Mouse (Mus musculus) neural tube, embryonic 14.5 days (tissue): ENCODE results near the gene Gm20388. TPM values are rescaled to one million over a fixed set of nuclear protein-coding genes. Genes with fewer than 3 reads are reported as not detected.

Source experiments
- ATAC-seq: fragments of 200-750 bp; cut with Nextera tagmentation; 2 replicates; pipeline ENCODE4 v1.8.0; 2017; ENCODE audit warnings: low read depth, mild to moderate bottlenecking, moderate TSS enrichment, moderate library complexity
- H3K27ac ChIP-seq: fragments of 300-500 bp; sonication (generic); 2 replicates; pipeline ENCODE4 v1.5.1; 2014; ENCODE audit warnings: low read depth, mild to moderate bottlenecking, control low read depth, low read length, moderate library complexity, mixed read lengths
- H3K27me3 ChIP-seq: fragments of 300-500 bp; sonication (generic); 2 replicates; pipeline ENCODE4 v1.6.1; 2014; ENCODE audit warnings: low read length; ENCODE audit not compliant: control insufficient read depth, insufficient read depth
- H3K36me3 ChIP-seq: fragments of 300-500 bp; sonication (generic); 2 replicates; pipeline ENCODE4 v1.6.1; 2014; ENCODE audit warnings: low read length, mixed read lengths; ENCODE audit not compliant: control insufficient read depth, insufficient read depth
- H3K4me1 ChIP-seq: fragments of 300-500 bp; sonication (generic); 2 replicates; pipeline ENCODE4 v1.6.1; 2014; ENCODE audit warnings: low read length; ENCODE audit not compliant: control insufficient read depth, insufficient read depth
- H3K4me2 ChIP-seq: fragments of 300-500 bp; sonication (generic); 2 replicates; pipeline ENCODE4 v1.6.1; 2014; ENCODE audit warnings: mild to moderate bottlenecking, low read depth, low read length, control low read depth
- H3K4me3 ChIP-seq: fragments of 300-500 bp; sonication (generic); 2 replicates; pipeline ENCODE4 v1.5.1; 2014; ENCODE audit warnings: low read depth, low read length, control low read depth, mixed read lengths
- H3K9ac ChIP-seq: fragments of 300-500 bp; sonication (generic); replicated peaks from 2 replicates; pipeline ENCODE4 v1.6.1; 2014; ENCODE audit warnings: low read depth, mild to moderate bottlenecking, control low read depth, low read length, mixed read lengths
- H3K9me3 ChIP-seq: fragments of 300-500 bp; sonication (generic); 2 replicates; pipeline ENCODE4 v1.6.1; 2016; ENCODE audit warnings: low read length; ENCODE audit not compliant: control insufficient read depth
- WGBS: fragments of 180-500 bp; shearing (Covaris S2); extraction: QIAGEN DNeasy Blood & Tissue Kit; methylation state at CpG from one replicate; pipeline ENCODE4 v1.1.7; 2014; 5-methylcytosine and 5-hydroxymethylcytosine counted together
- polyA plus RNA-seq: library from polyadenylated mRNA; unstranded; fragments of >200 nt; fragmentation: Nextera tagmentation; extraction: Ambion mirVana; gene quantifications from 2 replicates; pipeline ENCODE4 v1.2.1, GENCODE M21; 2014

Gm20388 gene
- polyA plus RNA-seq, 1 experiment from 2014 or later: 10.3 TPM

DNA sequence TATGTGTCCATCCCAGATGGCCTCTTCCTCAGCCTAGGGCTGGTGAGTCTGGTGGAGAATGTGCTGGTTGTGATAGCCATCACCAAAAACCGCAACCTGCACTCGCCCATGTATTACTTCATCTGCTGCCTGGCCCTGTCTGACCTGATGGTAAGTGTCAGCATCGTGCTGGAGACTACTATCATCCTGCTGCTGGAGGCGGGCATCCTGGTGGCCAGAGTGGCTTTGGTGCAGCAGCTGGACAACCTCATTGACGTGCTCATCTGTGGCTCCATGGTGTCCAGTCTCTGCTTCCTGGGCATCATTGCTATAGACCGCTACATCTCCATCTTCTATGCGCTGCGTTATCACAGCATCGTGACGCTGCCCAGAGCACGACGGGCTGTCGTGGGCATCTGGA is 3497.0 kb downstream of the Gm20388 start:
- ATAC-seq: no peak
- H3K9ac ChIP-seq: no peak overlapping the region
- no peak overlapping the region for H3K4me3 ChIP-seq
- H3K9me3 ChIP-seq: no peaks in the 10 kb centered on the region
- peaks cover 17% of the 10 kb centered on the region for H3K4me1 ChIP-seq
- WGBS: 92% methylated on average over 13 of the region's 13 CpGs
- no peak overlapping the region for H3K27ac ChIP-seq
- no peak overlapping the region for H3K4me2 ChIP-seq
- no peaks in the 10 kb centered on the region for H3K27me3 ChIP-seq
- peaks cover 8% of the 10 kb centered on the region; the same call in 1 of the 2 replicates for H3K36me3 ChIP-seq

DNA sequence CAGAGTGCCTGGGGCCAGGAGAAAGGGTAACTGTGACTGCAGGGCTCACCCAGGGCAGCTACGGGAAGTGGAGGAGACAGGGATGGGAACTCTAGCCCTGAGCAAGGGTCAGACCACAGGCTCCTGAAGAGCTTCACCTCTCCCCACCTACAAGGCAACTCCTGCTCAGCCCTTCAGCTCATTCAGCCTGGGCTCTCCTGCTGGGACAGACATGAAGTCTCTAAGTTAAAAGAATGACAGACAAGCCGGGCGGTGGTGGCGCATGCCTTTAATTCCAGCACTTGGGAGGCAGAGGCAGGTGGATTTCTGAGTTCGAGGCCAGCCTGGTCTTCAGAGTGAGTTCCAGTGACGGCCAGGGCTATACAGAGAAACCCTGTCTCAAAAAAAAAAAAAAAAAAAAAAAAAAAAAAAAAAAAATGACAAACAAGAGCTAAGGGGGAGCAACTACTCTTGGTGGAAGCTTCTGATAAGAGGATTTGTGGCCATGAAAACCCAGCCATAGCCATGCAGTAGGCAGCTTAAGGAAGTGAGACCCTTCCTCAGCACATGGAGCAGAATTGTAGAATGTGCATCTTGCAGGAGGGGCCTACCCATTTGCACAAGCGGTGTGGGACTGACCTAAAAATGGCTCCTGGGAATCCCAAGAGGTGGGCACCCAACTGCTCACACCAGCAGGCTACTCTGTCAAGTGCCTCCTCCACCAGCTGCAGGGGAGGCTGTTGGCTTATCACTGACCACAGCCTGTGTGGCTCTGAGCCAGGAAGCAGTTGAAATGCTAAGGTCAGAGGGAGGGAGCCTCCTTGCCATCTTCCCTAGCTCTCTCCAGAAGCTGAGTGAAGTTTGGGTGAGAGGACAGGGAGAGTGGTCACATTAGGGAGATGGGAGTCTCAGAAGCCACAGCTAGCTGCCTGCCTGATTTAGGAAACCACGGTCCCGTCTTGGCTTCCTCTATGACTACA is 3498.2 kb downstream of the Gm20388 start:
- Histone ChIP-seq H3K27ac (peak overlapping the region; percentile 96), H3K27me3 (no peaks in the 10 kb centered on the region), H3K4me3 (no peak overlapping the region), H3K9me3 (no peaks in the 10 kb centered on the region), H3K4me1 (peaks cover 17% of the 10 kb centered on the region), H3K36me3 (no peaks in the 10 kb centered on the region), H3K4me2 (peak overlapping the region; percentile 98; the same call in 1 of the 2 replicates), H3K9ac (peak overlapping the region; percentile 34; the same call in 1 of the 2 replicates)
- ATAC-seq: no peak
- 75% methylated on average over 9 of the region's 9 CpGs for WGBS

DNA sequence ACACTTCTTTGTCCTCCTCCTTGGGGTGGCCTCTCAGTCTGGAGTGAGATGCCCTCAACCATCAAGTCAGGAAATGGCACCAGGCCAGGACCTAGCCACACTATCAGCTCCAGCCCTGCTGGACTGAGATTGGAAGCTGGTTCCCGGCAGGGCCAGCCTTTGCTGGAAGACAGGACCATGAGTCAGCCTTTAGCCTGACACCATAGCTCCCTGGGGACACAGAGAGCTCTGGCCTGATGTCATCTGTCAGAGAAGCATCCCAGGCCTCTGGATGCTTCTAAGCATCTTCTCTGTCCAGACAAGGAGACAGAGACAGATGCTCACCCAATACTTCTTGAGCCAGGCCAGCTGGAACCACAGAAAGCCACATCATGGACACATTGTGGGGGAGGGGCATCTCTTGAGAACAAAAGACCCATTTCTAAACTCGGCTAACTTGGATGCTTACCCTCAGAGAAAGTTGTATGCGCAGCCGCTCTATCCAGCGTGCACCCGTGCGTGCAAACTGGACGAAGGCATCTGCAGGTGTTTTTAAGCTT is 3499.5 kb downstream of the Gm20388 start:
- H3K9ac ChIP-seq: peak overlapping the region; percentile 91
- no peaks in the 10 kb centered on the region for H3K9me3 ChIP-seq
- H3K4me3 ChIP-seq: peak overlapping the region; percentile 62
- H3K4me2 ChIP-seq: peak overlapping the region; percentile 98
- ATAC-seq: no peak
- H3K27me3 ChIP-seq: no peaks in the 10 kb centered on the region
- WGBS: 12% methylated on average over 8 of the region's 8 CpGs
- H3K27ac ChIP-seq: peak overlapping the region; percentile 96
- peaks cover 17% of the 10 kb centered on the region for H3K4me1 ChIP-seq
- H3K36me3 ChIP-seq: no peaks in the 10 kb centered on the region

DNA sequence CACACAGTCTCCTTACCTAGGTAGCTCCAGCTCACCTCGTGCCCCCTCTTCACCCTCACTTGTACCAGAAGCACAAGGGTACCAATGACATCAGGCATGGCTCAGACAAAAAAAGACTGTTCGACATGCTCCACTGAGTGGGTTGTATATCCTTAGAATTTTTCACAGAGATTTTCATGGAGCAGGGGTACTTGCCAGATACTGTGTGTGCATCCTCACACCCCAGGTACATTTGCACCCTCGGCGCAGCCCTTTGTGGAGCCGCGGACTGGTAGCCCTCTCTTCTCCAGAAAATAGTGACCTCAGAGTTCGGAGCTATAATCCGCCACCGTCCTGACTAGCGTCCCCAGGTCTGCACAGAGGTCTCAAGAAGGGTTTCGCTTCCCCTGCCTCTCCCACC is 3500.1 kb downstream of the Gm20388 start:
- 4% methylated on average over 11 of the region's 11 CpGs for WGBS
- Histone ChIP-seq H3K27me3 (no peaks in the 10 kb centered on the region), H3K4me1 (peaks cover 17% of the 10 kb centered on the region), H3K36me3 (no peaks in the 10 kb centered on the region), H3K4me2 (peak overlapping the region; percentile 98), H3K27ac (peak overlapping the region; percentile 96), H3K4me3 (peak overlapping the region; percentile 62), H3K9me3 (no peaks in the 10 kb centered on the region), H3K9ac (peak overlapping the region; percentile 91)
- ATAC-seq: peak; percentile 6; the same call in 1 of the 2 replicates

DNA sequence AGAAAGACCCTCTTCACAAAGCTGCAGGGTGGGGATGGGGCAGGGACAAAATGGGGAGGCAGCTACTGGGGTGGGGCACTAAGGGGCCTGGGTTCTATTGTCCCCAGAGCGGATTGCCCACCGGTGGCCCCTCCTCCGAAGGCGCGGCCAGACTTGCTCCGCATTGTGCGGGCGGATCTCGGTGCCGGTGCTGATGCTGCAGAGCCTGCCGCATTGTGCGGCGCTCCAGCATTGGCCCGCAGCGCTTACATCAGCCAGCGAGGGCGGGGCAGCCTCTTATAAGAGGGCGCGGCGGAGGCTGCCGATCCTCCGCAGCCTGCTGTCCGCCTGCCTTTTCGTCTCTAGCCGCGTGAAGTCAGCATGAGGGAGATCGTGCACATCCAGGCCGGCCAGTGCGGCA is 3500.6 kb downstream of the Gm20388 start, which contains the start of gene Tubb3:
Gene Tubb3 (plus strand): TSS at position 179 of the 400 bp plus-strand sequence.
- Histone ChIP-seq H3K4me1 (peaks cover 17% of the 10 kb centered on the region), H3K4me3 (peak within 1 kb of the TSS; percentile 62), H3K4me2 (peak within 1 kb of the TSS; percentile 98), H3K27me3 (no peaks in the 10 kb centered on the region), H3K9ac (peak within 1 kb of the TSS; percentile 91), H3K36me3 (no peaks in the 10 kb centered on the region), H3K27ac (peak within 1 kb of the TSS; percentile 96), H3K9me3 (no peaks in the 10 kb centered on the region)
- ATAC-seq: peak; percentile 91
- 1% methylated on average over 29 of the region's 29 CpGs for WGBS

DNA sequence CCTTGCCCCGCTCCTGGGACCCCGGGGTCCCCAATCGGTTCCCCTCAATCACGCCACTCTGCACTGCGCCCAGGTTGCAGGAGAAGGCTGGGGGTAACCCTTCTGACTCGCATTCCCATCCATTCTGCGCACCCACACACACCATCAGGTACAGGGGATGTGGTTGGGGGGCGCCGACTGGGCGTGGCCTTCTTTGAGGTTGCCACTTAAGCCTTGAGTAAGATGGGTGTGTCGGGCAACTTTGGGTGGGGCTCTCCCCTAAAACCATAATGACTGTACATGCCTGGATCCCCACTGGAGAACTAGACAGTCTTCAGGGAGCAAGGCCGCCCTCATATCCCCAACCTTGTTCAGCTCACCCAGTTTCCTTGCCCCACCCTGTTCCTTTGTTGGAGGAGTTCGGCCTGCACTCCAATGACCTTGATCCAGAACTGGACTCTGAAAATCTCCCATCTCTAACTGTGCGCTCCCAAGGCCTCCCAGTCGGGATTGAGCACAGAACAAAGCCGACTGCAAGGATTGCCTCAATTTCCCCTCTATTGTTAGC is 3501.2 kb downstream of the Gm20388 start:
- Histone ChIP-seq H3K4me2 (peak overlapping the region; percentile 98), H3K4me1 (peaks cover 19% of the 10 kb centered on the region), H3K9ac (peak overlapping the region; percentile 91), H3K27ac (peak overlapping the region; percentile 96), H3K27me3 (no peaks in the 10 kb centered on the region), H3K4me3 (peak overlapping the region; percentile 62), H3K36me3 (no peaks in the 10 kb centered on the region), H3K9me3 (no peaks in the 10 kb centered on the region)
- 4% methylated on average over 15 of the region's 16 CpGs for WGBS
- ATAC-seq: peak; percentile 29

DNA sequence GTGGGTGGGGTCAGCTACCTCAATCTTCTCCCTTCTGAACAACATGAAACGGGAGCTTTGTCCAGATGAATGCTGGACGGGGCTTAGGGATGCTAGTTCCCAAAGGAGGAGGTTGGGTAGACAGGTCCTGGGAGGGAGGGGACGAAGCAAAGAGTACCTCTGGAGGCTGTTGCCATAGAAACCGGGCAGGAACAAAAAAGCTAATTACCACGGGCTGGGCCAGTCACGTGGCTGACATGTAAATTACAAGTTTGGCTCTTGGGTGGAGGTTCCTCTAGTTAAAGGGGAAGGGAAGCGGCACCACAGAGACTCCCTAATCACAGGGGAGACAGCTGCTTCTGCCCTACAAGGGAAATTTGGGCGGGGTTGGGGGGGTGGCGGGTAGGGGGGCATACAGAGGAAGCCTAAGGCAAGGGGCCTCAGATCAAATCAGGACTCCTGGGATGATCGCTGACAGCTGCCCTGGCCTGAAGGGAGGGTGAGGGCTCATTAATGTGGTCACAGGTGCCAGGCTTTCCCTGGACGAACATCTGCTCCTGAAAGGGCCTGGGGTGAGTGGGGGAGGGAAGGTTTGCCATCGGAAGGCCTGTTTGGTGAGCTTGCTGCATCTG is 3502.0 kb downstream of the Gm20388 start:
- H3K36me3 ChIP-seq: no peaks in the 10 kb centered on the region
- peak overlapping the region; percentile 91 for H3K9ac ChIP-seq
- H3K9me3 ChIP-seq: no peaks in the 10 kb centered on the region
- H3K27ac ChIP-seq: peak overlapping the region; percentile 96
- peaks cover 20% of the 10 kb centered on the region for H3K4me1 ChIP-seq
- ATAC-seq: 0 out of 2 replicates have a peak, but pooled peaks have one; percentile 1
- no peaks in the 10 kb centered on the region for H3K27me3 ChIP-seq
- WGBS: under 1% methylated on average over 12 of the region's 12 CpGs
- peak overlapping the region; percentile 98 for H3K4me2 ChIP-seq
- peak overlapping the region; percentile 62 for H3K4me3 ChIP-seq

DNA sequence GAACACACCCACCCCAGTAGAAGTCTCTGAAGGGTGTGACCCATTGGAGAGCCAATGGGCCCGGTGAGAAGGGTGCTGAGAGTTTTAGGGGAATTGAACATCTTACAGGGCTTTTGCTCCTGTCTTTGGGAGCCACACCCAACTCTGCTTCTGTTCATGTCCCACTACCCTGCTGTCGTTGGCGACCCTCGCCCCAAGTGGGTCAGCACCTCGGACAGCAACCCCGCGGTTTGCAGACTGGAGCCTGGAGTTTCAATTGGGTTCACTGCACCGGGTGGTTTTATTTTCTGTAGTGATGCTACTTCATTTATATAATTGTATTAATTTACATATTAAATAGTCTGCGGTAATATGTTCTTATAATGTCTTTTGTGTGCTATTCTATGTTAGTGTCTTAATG is 3503.6 kb downstream of the Gm20388 start:
- Histone ChIP-seq H3K9me3 (no peaks in the 10 kb centered on the region), H3K4me2 (peak overlapping the region; percentile 98), H3K9ac (peak overlapping the region; percentile 91), H3K36me3 (peaks cover 13% of the 10 kb centered on the region), H3K27ac (0 out of 2 replicates have a peak overlapping the region, but pooled peaks have one; percentile 3), H3K4me3 (peak overlapping the region; percentile 62), H3K4me1 (peaks cover 16% of the 10 kb centered on the region), H3K27me3 (no peaks in the 10 kb centered on the region)
- no peak for ATAC-seq
- WGBS: 7% methylated on average over 9 of the region's 9 CpGs
